Mouse (Mus musculus) liver, embryonic 14.5 days (tissue): ENCODE measurements at regions not wholly inside any gene's neighbourhood (a gene's known extent, or its start where the extent isn't known, plus 50 kb on each side); places are given as distances from the start of the nearest gene placed in this dataset.

Experiments used
- ATAC-seq: fragments of 200-750 bp; cut with Nextera tagmentation; 2 replicates; pipeline ENCODE4 v1.8.0; 2017; ENCODE audit warnings: moderate number of reproducible peaks, mild to moderate bottlenecking, moderate library complexity; ENCODE audit not compliant: insufficient read depth
- DNase-seq, 3 experiments: peaks; one replicate each; pipeline ENCODE4 v3.0.0-alpha.2; 2012 to 2013; ENCODE audit warnings: low read depth in 3 of 3, low spot score in 3 of 3
- H3K27ac ChIP-seq: fragments of 300-500 bp; sonication (generic); 2 replicates; pipeline ENCODE4 v1.5.1; 2014; ENCODE audit warnings: moderate library complexity, mild to moderate bottlenecking, control low read depth, inconsistent platforms
- H3K27me3 ChIP-seq: fragments of 300-500 bp; sonication (generic); 2 replicates; pipeline ENCODE4 v1.6.1; 2014; ENCODE audit warnings: mild to moderate bottlenecking, low read length, moderate library complexity; ENCODE audit not compliant: control insufficient read depth, insufficient read depth
- H3K36me3 ChIP-seq: fragments of 300-500 bp; sonication (generic); replicated peaks from 2 replicates; pipeline ENCODE4 v1.6.1; 2014; ENCODE audit warnings: low read depth; ENCODE audit not compliant: control insufficient read depth, insufficient read depth
- H3K4me1 ChIP-seq, 2 experiments: fragments of 200-500 bp in 1 of 2; fragments of 300-500 bp in 1 of 2; sonication (generic) in 1 of 2; replicated peaks; 2 replicates each; pipeline ENCODE4 v1.6.1; 2012 to 2014; ENCODE audit warnings: antibody characterized with exemption in 1 of 2, inconsistent platforms in 1 of 2, low read length in 1 of 2; ENCODE audit not compliant: control insufficient read depth in 2 of 2, insufficient read depth in 2 of 2
- H3K4me2 ChIP-seq: fragments of 300-500 bp; sonication (generic); 2 replicates; pipeline ENCODE4 v1.6.1; 2014; ENCODE audit warnings: low read depth, mild to moderate bottlenecking, control low read depth, moderate library complexity
- H3K4me3 ChIP-seq, 2 experiments: fragments of 200-500 bp in 1 of 2; fragments of 300-500 bp in 1 of 2; sonication (generic) in 1 of 2; 2 replicates each; pipeline ENCODE4 v1.5.1; 2012 to 2014; ENCODE audit warnings: low read depth in 2 of 2, low read length in 2 of 2, mild to moderate bottlenecking in 2 of 2, control low read depth in 1 of 2, inconsistent platforms in 1 of 2, moderate library complexity in 1 of 2; ENCODE audit not compliant: insufficient read depth in 1 of 2
- H3K9ac ChIP-seq: fragments of 300-500 bp; sonication (generic); replicated peaks from 2 replicates; pipeline ENCODE4 v1.6.1; 2014; ENCODE audit warnings: mild to moderate bottlenecking, control low read depth, moderate library complexity
- H3K9me3 ChIP-seq: fragments of 300-500 bp; sonication (generic); 2 replicates; pipeline ENCODE4 v1.6.1; 2016; ENCODE audit warnings: low read length, mixed read lengths; ENCODE audit not compliant: control insufficient read depth
- CTCF ChIP-seq: IDR thresholded peaks from 2 replicates; pipeline ENCODE4 v1.5.1; 2016; ENCODE audit warnings: antibody characterized with exemption, low read depth, control low read depth
- EP300 ChIP-seq: IDR thresholded peaks from 2 replicates; pipeline ENCODE4 v1.6.1; 2016; ENCODE audit warnings: antibody characterized with exemption, low read depth
- WGBS: fragments of 180-500 bp; shearing (Covaris S2); extraction: QIAGEN DNeasy Blood & Tissue Kit; methylation state at CpG from one replicate; pipeline ENCODE4 v1.1.7; 2014; ENCODE audit not compliant: insufficient replicate concordance; 5-methylcytosine and 5-hydroxymethylcytosine counted together

DNA sequence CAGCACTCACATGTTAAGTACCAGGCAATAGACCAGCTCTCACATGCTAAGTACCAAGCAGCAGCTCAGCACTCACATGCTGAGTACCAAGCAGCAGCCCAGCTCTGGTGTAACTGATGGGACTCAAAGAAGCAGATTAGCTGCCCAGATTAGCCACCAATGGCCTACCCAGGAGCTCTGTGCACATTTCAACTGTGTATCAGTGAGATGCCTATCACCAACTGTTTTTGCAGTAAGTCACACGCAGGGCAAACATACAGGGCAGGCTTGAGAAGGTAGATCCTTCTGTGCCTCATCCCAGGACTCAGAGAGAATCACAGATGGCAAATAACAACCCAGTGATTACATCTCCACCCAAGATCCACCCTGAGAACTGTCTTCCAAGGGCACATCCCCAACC, 190.7 kb downstream of the Ipo8 start:
- WGBS, result 59% methylated on average over 1 of the region's 1 CpGs
- H3K36me3 ChIP-seq, result no peaks in the 10 kb centered on the region
- H3K9ac ChIP-seq, result no peak overlapping the region
- no peak overlapping the region for H3K27ac ChIP-seq
- DNase-seq (no peak), ATAC-seq (peak; percentile 55; the same call in 1 of the 2 replicates)
- peaks cover 0 to 6% of the 10 kb centered on the region in 2 experiments; a peak in 1 of 4 replicates for H3K4me1 ChIP-seq
- H3K27me3 ChIP-seq, result no peaks in the 10 kb centered on the region
- H3K4me2 ChIP-seq, result no peak overlapping the region
- TF ChIP-seq CTCF (no peak), EP300 (no peak)
- H3K9me3 ChIP-seq, result no peaks in the 10 kb centered on the region
- no peak overlapping the region for H3K4me3 ChIP-seq

DNA sequence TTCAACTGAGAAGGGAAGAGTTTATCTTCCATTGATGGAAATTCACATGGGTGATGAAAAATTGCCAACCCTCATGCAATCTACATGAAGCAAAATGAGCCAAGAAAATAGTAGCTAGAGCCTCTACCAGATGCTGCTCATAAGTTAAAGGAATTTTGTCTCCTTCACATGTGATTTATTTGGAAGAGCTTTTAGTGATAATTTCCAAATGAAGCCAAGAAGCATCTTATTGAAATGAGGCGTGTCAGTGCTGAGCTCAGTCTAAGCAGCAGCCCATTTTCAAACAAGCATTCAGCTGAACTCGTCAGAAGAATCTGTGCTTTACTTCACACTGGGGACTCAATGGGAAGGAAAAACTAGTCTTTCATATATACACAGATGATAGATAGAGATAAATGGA, 190.0 kb upstream of the Tmtc1 start:
- H3K4me1 ChIP-seq, result peaks cover 4% of the 10 kb centered on the region in 2 experiments; a peak in 2 of 4 replicates
- H3K9me3 ChIP-seq, result no peaks in the 10 kb centered on the region
- no peak for DNase-seq
- H3K9ac ChIP-seq, result no peak overlapping the region
- no peak overlapping the region for H3K4me2 ChIP-seq
- ATAC-seq, result no peak
- 85% methylated on average over 2 of the region's 2 CpGs for WGBS
- H3K27ac ChIP-seq, result no peak overlapping the region
- TF ChIP-seq CTCF (no peak), EP300 (no peak)
- no peaks in the 10 kb centered on the region for H3K36me3 ChIP-seq
- no peaks in the 10 kb centered on the region for H3K27me3 ChIP-seq
- H3K4me3 ChIP-seq, result no peak overlapping the region

DNA sequence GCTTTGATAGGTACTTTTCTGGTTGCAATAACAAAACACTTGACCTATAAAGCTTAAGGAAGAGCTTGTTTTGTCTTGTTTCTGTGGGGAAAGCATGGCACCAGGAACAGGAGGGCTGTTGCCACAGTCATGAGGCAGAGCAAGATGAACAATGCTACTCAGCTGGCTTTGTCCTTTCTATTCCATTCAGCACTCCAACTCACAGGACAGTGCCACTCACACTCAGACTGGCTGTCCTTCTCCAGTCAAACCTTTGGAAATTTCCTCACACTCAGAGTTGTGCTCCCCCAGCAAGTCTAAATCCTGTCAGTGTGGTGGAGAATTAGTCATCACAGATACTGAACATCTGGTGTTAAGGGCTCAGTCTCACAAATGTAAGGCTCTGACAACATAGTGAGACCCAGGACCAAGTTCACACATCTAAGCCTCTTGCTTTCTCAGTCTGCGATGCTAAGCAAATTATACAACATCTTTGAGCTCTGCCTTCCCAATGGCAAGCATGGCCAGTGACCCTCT, 183.0 kb upstream of the Tmtc1 start:
- H3K27me3 ChIP-seq, result no peaks in the 10 kb centered on the region
- H3K36me3 ChIP-seq, result no peaks in the 10 kb centered on the region
- TF ChIP-seq CTCF, result no peak
- TF ChIP-seq EP300, result no peak
- no peak overlapping the region for H3K4me3 ChIP-seq
- no peaks in the 10 kb centered on the region for H3K9me3 ChIP-seq
- H3K4me2 ChIP-seq, result no peak overlapping the region
- 84% methylated on average over 1 of the region's 1 CpGs for WGBS
- peaks cover 4% of the 10 kb centered on the region in 2 experiments; a peak in 2 of 4 replicates for H3K4me1 ChIP-seq
- DNase-seq (no peak), ATAC-seq (no peak)
- no peak overlapping the region for H3K27ac ChIP-seq
- H3K9ac ChIP-seq, result no peak overlapping the region

DNA sequence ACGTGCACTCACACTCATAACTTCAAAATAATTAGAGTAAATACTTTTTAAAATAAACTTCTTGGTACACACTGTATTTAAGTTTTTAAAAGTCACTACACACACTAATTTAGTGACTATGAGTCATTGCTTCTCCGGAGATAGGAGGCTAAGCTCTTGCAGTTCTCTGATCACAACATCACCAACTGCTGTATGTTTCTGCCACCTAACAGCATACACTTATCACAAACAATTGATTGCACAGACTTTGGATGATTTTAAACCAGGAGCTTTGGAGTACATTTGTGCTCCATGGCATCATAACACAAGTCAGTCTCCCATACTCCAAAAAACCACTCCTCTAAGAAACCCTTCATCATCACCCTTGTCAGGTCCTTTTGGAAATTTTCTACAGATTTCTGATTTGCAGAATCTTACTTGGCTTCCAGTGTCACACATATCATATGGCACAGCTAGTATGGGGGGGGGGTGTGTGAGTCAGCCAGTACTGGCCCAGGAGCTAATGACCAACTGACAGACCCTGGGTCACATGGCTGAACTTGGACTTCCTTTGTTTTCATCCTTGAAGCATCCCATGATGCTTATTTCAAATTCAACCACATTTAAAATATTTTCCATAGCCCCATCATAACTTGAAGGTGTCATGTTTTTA, 179.1 kb upstream of the Tmtc1 start:
- no peak for ATAC-seq
- H3K4me1 ChIP-seq, result peaks cover 19 to 20% of the 10 kb centered on the region in 2 experiments
- no peaks in the 10 kb centered on the region for H3K9me3 ChIP-seq
- no peak overlapping the region for H3K4me3 ChIP-seq
- H3K9ac ChIP-seq, result no peak overlapping the region
- H3K27me3 ChIP-seq, result no peaks in the 10 kb centered on the region
- H3K27ac ChIP-seq, result no peak overlapping the region
- H3K4me2 ChIP-seq, result no peak overlapping the region
- WGBS, result 77% methylated on average over 2 of the region's 2 CpGs
- no peak for TF ChIP-seq CTCF
- no peak for TF ChIP-seq EP300
- H3K36me3 ChIP-seq, result no peaks in the 10 kb centered on the region
- DNase-seq, result no peak

DNA sequence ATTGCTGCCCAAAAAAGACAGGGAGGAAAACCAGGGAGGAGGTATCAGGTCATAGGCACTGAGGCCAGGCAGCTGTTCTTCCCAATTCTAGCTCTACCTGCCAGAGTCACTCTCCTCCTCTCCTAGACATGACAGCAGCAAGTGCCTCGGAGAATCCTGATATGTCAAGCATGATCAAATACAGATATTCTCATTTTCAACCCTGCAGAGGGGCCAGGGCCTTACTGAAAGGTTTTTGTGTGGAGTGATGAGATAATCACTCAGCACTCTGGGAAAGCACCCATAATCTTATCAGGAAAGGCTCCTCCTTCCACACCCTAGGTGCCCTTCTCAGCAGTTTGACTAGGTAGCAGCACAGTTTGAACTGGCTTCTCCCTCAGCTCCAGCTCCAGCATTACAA, 175.8 kb upstream of the Tmtc1 start:
- DNase-seq, result peak; percentile 68 to 84 (median 73)
- WGBS, result 0% methylated on average over 1 of the region's 1 CpGs
- H3K27me3 ChIP-seq, result no peaks in the 10 kb centered on the region
- H3K9ac ChIP-seq, result peak overlapping the region; percentile 55
- TF ChIP-seq CTCF (no peak), EP300 (peak; percentile 90)
- H3K4me2 ChIP-seq, result peak overlapping the region; percentile 56
- peak overlapping the region in 1 of 2 experiments; percentile 9; a peak in 1 of 4 replicates for H3K4me3 ChIP-seq
- ATAC-seq, result peak; percentile 94
- peaks cover 30 to 35% of the 10 kb centered on the region in 2 experiments for H3K4me1 ChIP-seq
- H3K36me3 ChIP-seq, result no peaks in the 10 kb centered on the region
- H3K9me3 ChIP-seq, result no peaks in the 10 kb centered on the region
- H3K27ac ChIP-seq, result peak overlapping the region; percentile 69
